Mouse (Mus musculus) lung, postnatal 0 days (tissue): Measurements from ENCODE around the gene 9130019O22Rik.

Experiments used
- CTCF ChIP-seq: IDR thresholded peaks from 2 replicates; pipeline ENCODE4 v1.5.1; 2016; ENCODE audit warnings: antibody characterized with exemption, mild to moderate bottlenecking
- EP300 ChIP-seq: IDR thresholded peaks from 2 replicates; pipeline ENCODE4 v1.6.1; 2016; ENCODE audit warnings: antibody characterized with exemption, mild to moderate bottlenecking, control low read depth

DNA sequence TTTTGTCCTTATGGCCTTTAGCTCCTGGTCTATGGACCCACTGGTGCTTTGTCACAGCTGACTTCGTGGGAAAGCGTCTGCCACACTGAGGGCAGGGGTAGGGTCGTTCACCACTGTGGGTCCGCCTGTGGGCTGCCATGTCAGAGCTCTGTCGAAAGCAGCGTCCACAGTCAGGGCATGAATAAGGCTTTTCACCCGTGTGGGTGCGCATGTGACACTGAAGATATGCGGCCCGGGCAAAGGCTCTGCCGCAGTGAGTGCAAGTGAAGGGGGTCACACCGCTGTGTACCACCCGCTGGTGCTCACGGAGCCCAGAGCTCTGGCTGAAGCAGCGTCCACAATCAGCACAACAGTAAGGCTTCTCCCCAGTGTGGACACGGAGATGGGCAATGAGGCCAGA is 4.6 kb upstream of the 9130019O22Rik start:
- TF ChIP-seq CTCF (no peak), EP300 (no peak)
